Mouse (Mus musculus) bone marrow macrophage, adult 2 months (primary cell): Measurements from ENCODE around the gene Cpm. TPM values are rescaled to one million over a fixed set of nuclear protein-coding genes. Genes with fewer than 3 reads are reported as not detected.

ENCODE experiments used
- H3K27ac ChIP-seq: 2 replicates; pipeline ENCODE4 v1.5.1; 2012; ENCODE audit warnings: low read depth, low read length; ENCODE audit not compliant: insufficient read depth
- H3K4me1 ChIP-seq: 2 replicates; pipeline ENCODE4 v1.6.1; 2012; ENCODE audit warnings: low read length; ENCODE audit not compliant: control insufficient read depth, insufficient read depth
- H3K4me3 ChIP-seq: 2 replicates; pipeline ENCODE4 v1.5.1; 2012; ENCODE audit warnings: mild to moderate bottlenecking, low read length, moderate library complexity; ENCODE audit not compliant: insufficient read depth
- CTCF ChIP-seq: IDR thresholded peaks from 2 replicates; pipeline ENCODE4 v1.5.1; 2012; ENCODE audit warnings: low read depth, mild to moderate bottlenecking, low read length, moderate library complexity
- POLR2A ChIP-seq: IDR thresholded peaks from 2 replicates; pipeline ENCODE4 v1.6.1; 2012; ENCODE audit warnings: mild to moderate bottlenecking, low read depth, low read length, borderline replicate concordance
- polyA plus RNA-seq: library from polyadenylated mRNA; stranded (reverse); fragments of >200 nt; gene quantifications from 2 replicates; pipeline ENCODE4 v1.2.4, GENCODE M21; 2012; ENCODE audit not compliant: missing spikeins, insufficient read depth, insufficient read length

Cpm gene
- polyA plus RNA-seq, 1 experiment = not detected

DNA sequence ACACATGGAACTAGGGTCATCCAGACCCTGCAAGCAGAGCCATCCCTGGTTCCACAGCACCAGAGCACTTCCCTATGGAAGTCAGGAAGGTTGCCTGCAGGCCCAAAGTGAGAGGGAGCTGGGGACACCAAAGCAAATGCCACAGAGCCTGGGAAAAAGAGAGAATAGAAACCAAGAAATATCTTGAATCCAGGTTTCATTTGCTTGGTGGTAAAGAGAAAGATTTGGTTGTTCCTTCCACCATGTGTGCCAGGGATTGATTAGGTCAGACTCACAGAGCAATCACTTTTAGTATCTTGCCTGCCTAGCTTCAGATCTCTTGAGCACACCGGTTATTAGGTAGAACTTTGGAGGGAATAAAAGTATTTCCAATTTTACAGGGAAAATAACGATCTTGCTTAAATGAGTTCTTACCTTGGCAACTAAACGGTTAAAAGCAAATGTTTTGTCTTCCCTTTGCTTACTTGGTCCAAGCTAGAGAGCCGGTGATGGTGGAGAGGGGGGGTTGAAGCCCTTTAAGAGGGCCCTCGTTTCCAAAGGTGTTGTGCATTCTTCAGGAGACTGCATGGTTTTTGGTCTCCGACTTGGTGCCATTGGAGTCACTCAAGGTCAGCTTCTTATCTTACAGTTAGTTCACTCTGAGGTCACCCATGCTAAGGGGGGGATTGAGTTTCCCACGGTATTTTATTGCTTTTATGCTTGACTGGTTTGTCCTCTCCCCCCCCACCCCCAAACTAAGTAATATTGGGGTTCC lies 26.8 kb downstream of the Cpm start:
- no peak overlapping the region for H3K27ac ChIP-seq
- no peaks in the 10 kb centered on the region for H3K4me1 ChIP-seq
- no peak for TF ChIP-seq CTCF
- no peak for TF ChIP-seq POLR2A
- H3K4me3 ChIP-seq = no peak overlapping the region

GRCm38 (mm10) chr10:117656662-117656962 lies 27.3 kb downstream of the Cpm start:
- TF ChIP-seq CTCF (no peak), POLR2A (no peak)
- H3K4me1 ChIP-seq = no peaks in the 10 kb centered on the region
- H3K4me3 ChIP-seq = no peak overlapping the region
- no peak overlapping the region for H3K27ac ChIP-seq

DNA sequence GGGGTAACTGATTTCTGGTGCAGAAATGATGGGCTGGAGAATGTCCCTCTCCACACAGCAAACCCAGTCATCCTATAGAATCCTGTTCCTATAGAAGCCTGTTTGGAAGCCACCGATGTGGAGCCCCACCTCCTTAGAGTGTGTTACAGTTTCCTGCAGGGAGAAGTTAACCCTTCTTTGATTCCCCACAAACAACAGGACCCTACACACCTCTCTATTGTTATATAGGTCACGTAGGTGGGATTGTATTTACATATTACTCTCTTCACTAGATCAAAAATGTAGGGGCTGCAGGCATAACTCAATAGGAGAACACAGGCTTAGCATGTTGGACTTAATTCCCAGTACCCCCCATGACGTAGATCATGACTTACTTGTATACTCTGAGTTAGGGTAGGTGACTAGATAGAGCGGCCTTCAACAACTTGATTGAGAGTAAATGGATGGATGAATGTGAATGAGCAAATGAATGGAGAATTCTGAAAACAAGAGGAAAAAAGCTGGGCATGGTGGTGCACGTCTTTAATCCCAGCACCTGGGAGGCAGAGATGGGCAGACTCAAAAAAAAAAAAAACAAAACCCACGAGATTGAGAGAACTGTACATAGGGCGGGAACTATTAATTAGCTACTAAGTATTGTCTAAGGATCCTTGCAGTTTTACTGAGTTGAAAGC lies 27.8 kb downstream of the Cpm start:
- no peak overlapping the region for H3K4me3 ChIP-seq
- TF ChIP-seq CTCF (no peak), POLR2A (no peak)
- no peaks in the 10 kb centered on the region for H3K4me1 ChIP-seq
- H3K27ac ChIP-seq = no peak overlapping the region

GRCm38 (mm10) chr10:117657659-117658306 lies 28.5 kb downstream of the Cpm start:
- no peaks in the 10 kb centered on the region for H3K4me1 ChIP-seq
- TF ChIP-seq CTCF (no peak), POLR2A (no peak)
- H3K27ac ChIP-seq = no peak overlapping the region
- H3K4me3 ChIP-seq = no peak overlapping the region

- no peak overlapping the region for H3K4me3 ChIP-seq
- H3K27ac ChIP-seq = no peak overlapping the region
- TF ChIP-seq POLR2A (no peak), CTCF (no peak)
- H3K4me1 ChIP-seq = no peaks in the 10 kb centered on the region
Observed at GRCm38 (mm10) chr10:117658522-117659429, 29.5 kb downstream of the Cpm start.

GRCm38 (mm10) chr10:117659430-117659813 lies 30.1 kb downstream of the Cpm start:
- no peak overlapping the region for H3K4me3 ChIP-seq
- H3K4me1 ChIP-seq = no peaks in the 10 kb centered on the region
- no peak overlapping the region for H3K27ac ChIP-seq
- TF ChIP-seq CTCF = no peak

DNA sequence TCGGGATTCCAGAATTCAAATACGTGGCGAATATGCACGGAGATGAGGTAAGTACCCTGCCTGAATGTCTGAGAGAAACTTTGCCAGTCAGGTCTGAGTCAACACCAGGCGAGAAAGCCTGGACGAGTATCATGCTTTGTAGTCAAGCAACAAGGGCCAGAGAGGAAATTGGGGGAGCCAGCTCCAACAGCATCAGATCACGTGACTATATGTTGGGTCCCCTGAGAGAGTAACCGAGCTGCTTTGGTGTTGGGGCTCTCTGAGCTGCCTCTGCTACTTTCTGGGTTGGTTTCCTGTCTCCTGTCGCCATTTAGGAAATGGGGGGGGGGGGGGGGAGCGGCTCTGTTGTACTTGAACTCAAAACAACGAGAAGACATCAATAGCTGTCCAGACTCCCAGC lies 30.5 kb downstream of the Cpm start:
- TF ChIP-seq CTCF = no peak
- no peak for TF ChIP-seq POLR2A
- H3K4me3 ChIP-seq = no peak overlapping the region
- no peaks in the 10 kb centered on the region for H3K4me1 ChIP-seq
- no peak overlapping the region for H3K27ac ChIP-seq

DNA sequence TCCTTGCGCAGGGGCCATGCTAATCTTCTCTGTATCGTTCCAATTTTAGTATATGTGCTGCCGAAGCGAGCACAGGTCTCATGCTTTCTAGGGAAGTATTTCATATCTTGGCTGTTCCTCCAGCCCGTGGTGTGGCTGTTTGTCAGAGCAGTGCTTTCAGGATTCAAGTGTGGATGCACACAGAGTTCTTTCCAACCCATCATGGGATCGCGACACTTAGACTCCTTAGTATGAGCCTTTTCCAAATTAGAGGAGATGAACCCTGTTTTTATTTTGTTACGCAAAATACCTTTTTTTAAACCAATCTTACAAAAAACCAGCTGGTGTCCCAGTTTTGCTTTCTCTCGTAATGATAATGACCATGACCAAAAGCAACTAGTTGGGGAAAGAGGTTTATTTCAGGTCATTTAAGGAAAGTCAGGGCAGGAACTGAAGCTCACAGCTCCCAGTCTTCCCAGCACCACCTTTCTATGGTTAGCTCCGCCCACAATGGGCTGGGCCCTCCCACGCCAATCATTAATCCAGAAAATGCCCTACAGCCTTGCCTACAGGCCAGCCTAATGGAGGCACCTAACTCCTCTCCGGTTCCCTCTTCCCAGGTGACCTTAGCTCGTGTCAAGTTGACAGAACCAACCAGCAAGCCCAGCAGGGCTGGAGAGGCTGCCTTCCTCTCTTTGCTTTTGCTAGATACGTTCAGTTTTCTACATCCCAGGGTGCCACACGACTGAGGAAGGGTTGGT lies 33.2 kb downstream of the Cpm start:
- TF ChIP-seq CTCF (no peak), POLR2A (no peak)
- no peak overlapping the region for H3K27ac ChIP-seq
- no peak overlapping the region for H3K4me3 ChIP-seq
- no peaks in the 10 kb centered on the region for H3K4me1 ChIP-seq

GRCm38 (mm10) chr10:117663056-117663864 lies 34.0 kb downstream of the Cpm start:
- Histone ChIP-seq H3K27ac (no peak overlapping the region), H3K4me3 (no peak overlapping the region), H3K4me1 (no peaks in the 10 kb centered on the region)
- no peak for TF ChIP-seq CTCF
- no peak for TF ChIP-seq POLR2A
